Mouse (Mus musculus) G1E (cell line): ENCODE data around the gene Mecom.

Experiments
- CTCF ChIP-seq: IDR thresholded peaks from 2 replicates; pipeline ENCODE4 v1.5.1; 2012; ENCODE audit warnings: low read depth, low read length, inconsistent platforms, mixed read lengths
- TAL1 ChIP-seq: conservative IDR thresholded peaks from 2 replicates; pipeline ENCODE4 v1.6.1; 2012; ENCODE audit warnings: low read depth, low read length, inconsistent platforms, mixed read lengths

DNA sequence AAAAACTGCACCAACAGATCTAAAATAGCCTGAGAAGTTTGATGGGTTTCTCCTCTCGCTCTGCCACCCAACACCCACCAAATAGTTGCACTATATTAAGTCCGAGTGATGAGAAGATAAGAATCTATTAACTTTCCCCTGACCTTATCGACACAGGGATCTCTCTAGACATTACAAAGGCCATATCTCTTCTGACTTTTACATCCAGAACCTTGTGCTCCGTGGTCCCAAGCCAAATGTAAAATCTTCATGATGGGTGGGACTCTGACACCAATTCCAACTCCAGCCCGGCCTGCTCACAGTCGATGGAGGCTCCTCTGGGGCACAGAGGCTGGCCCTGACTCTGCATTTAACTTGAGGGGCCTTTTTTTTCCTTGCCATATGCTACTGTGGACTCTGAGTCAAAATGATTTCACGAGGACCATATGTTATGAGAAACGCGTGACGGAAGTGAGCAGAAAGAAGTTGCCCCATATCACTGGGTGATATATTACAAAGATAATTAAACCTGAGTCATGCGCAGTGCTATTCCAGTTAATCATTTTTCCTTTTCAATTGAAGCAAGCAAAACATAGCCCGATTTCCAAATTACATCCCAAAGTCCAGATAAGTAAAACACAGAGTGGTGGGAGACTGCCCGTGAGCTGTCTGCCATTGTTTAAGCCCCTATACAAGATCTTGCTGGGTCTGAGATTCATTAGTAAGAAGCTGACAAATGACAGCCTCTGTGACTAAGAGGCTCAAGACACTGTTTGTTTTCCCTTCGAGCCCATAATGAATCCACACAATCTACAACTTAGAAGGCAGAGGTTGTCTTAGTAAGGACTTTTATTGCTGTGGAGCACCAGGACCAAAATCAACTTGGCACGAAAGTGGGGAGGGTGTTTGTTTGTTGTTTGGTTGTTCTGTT lies 94.0 kb downstream of the Mecom start:
- no peak for TF ChIP-seq CTCF
- no peak for TF ChIP-seq TAL1
